8 mouse cellular contexts compared by ENCODE assay signal in the genomic region with DNA sequence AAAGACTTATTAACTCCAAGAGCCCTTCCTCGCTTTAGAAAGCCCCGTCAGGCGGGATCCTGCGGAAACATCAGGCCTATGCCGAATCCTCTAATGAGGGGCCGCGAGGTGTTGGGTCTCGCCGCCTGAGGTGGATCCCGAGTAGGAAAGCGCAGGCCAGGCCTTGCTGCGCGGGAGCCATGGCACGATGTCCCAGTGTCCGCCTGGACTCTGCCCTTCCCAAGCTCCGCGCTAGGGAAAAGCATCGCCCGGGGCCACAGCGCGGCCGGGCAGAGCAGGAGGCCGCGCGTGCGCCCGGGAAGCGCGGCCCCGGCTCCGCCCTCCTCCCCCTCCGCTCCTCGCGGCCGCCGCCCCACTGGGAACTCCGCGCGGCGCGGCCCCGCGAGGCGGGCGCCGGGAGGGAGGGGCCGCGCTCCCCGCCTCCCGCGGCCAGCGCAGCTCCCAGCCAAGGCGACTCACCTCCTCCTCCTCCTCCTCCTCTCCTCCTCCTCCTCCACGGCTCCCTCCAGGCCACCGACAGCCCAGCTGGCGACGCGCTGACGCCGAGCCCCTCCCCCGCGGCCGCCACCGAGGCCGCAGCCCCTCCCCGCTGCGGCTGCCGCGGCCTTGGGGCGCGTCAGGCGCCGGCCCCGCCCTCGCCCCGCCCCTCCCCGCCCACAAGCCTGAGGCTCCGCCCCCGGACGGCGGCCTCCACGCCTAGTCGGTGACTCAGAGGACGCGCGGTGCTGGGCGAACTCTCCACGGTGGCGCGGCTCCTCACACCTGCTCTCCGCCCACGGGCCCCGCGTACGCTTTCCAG. TPM values are rescaled to one million over a fixed set of nuclear protein-coding genes. Genes with fewer than 3 reads are reported as not detected.
DNase-seq lines count a peak whose midpoint lies in the region.

No protein-coding gene starts in this region.

- peak; percentile 96 to 97 for DNase-seq in adrenal gland, adult (ENCODE audit: inconsistent age in 2 of 2, low spot score in 1 of 2)
- DNase-seq in embryo, embryonic 10 days (ENCODE audit: low spot score), result peak; percentile 92
- peak; percentile 88 for DNase-seq in gastrocnemius, postnatal 10 days
- DNase-seq in induced T-regulatory cell, adult 2 months (ENCODE audit: low read depth), result peak; percentile 95
- DNase-seq in left cerebral cortex, adult 9 months (ENCODE audit: low spot score in 2 of 2), result peak; percentile 86 to 92
- peak; percentile 60 to 92 for DNase-seq in right cerebral cortex, adult 2 months (ENCODE audit: low spot score in 2 of 2)
- DNase-seq in urinary bladder, postnatal 10 days (ENCODE audit: low spot score), result peak; percentile 67

- no peaks in the 10 kb centered on the region for H3K9me3 ChIP-seq in megakaryocyte, embryonic 14.5 days

- peak overlapping the region; percentile 99 for H3K4me3 ChIP-seq in megakaryocyte, embryonic 14.5 days (replicated peaks)

- peaks cover 60% of the 10 kb centered on the region for H3K4me1 ChIP-seq in megakaryocyte, embryonic 14.5 days

- H3K36me3 ChIP-seq in megakaryocyte, embryonic 14.5 days (replicated peaks; ENCODE audit: low read length), result peaks cover 24% of the 10 kb centered on the region

- no peaks in the 10 kb centered on the region for H3K27me3 ChIP-seq in megakaryocyte, embryonic 14.5 days (replicated peaks)

RNA-seq across cellular contexts. Expression of gene Gtdc1, which starts 0.6 kb away (rescaled TPM):
- total RNA-seq in gastrocnemius, postnatal 10 days (2021), result 10 to 100 TPM; 26.6 to 31.6 TPM
- polyA plus RNA-seq in megakaryocyte, embryonic 14.5 days (2012; ENCODE audit: insufficient read depth, low replicate concordance), result 3.0 TPM in 1 of 2 replicates, not detected in the other

Comparison
In these comparisons a context has a peak if more than half of its experiments do, and no peak if none do; other contexts are left out.
1. Peak in every context shown above with its lines: DNase-seq and H3K4me3 ChIP-seq.